Mouse (Mus musculus) 3134 (cell line): ENCODE data around the gene Gm20605.
A peak's percentile ranks its signal among the peaks of the same experiment; 100 is the strongest.
"Not testable (repeated sequence)": the region's sequence is repeated elsewhere in the genome, so short reads cannot be mapped to it uniquely, and the experiment has no call there.

Experiments used
- DNase-seq: peaks from one replicate; pipeline ENCODE4 v3.0.0-alpha.2; 2011; ENCODE audit warnings: low spot score; ENCODE audit not compliant: insufficient read length; ENCODE audit errors: extremely low read depth

The Gm20605 gene

GRCm38 (mm10) chr5:137611245-137611602, 17.8 kb upstream of the Gm20605 start:
- peak; percentile 95 for DNase-seq

- peak; percentile 49 for DNase-seq
Observed at GRCm38 (mm10) chr5:137613076-137613475, 15.9 kb upstream of the Gm20605 start.

GRCm38 (mm10) chr5:137613550-137613949, 15.4 kb upstream of the Gm20605 start, which contains the start of gene Pcolce:
Pcolce (minus strand) TSS chr5:137613784.
- peak; percentile 88 for DNase-seq

- DNase-seq, result not testable (repeated sequence)
Observed at GRCm38 (mm10) chr5:137614921-137615320, 14.1 kb upstream of the Gm20605 start.

- no peak for DNase-seq
Observed at GRCm38 (mm10) chr5:137615347-137615746, 13.6 kb upstream of the Gm20605 start.

- no peak for DNase-seq
Observed at GRCm38 (mm10) chr5:137623937-137624530, 4.9 kb upstream of the Gm20605 start.

- no peak for DNase-seq
Observed at GRCm38 (mm10) chr5:137627991-137628390, 984 bp upstream of the Gm20605 start.

GRCm38 (mm10) chr5:137629306-137629721, 339 bp downstream of the Gm20605 start:
- DNase-seq, result no peak

- no peak for DNase-seq
Observed at GRCm38 (mm10) chr5:137629906-137630545, 1.1 kb downstream of the Gm20605 start.

- DNase-seq, result no peak
Observed at GRCm38 (mm10) chr5:137630602-137631001, 1.6 kb downstream of the Gm20605 start.

GRCm38 (mm10) chr5:137631171-137631570, 2.2 kb downstream of the Gm20605 start:
- no peak for DNase-seq

- no peak for DNase-seq
Observed at GRCm38 (mm10) chr5:137631591-137631990, 2.6 kb downstream of the Gm20605 start.

- no peak for DNase-seq
Observed at GRCm38 (mm10) chr5:137633397-137634084, 4.6 kb downstream of the Gm20605 start.

- DNase-seq, result no peak
Observed at GRCm38 (mm10) chr5:137639472-137639871, 10.5 kb downstream of the Gm20605 start.

GRCm38 (mm10) chr5:137641054-137641453, 12.1 kb downstream of the Gm20605 start, which contains the start of gene Sap25:
Sap25 (plus strand) TSS chr5:137641334.
- DNase-seq, result no peak

GRCm38 (mm10) chr5:137642886-137643285, 13.9 kb downstream of the Gm20605 start:
- no peak for DNase-seq

GRCm38 (mm10) chr5:137644484-137644883, 15.5 kb downstream of the Gm20605 start:
- no peak for DNase-seq

GRCm38 (mm10) chr5:137645091-137645651, 16.2 kb downstream of the Gm20605 start:
- no peak for DNase-seq

- no peak for DNase-seq
Observed at GRCm38 (mm10) chr5:137645652-137646091, 16.7 kb downstream of the Gm20605 start, which contains the start of gene Irs3. Irs3 (minus strand) TSS chr5:137645714.

GRCm38 (mm10) chr5:137647827-137648601, 19.0 kb downstream of the Gm20605 start:
- DNase-seq, result no peak
